Mouse (Mus musculus) macrophage (primary cell): Measurements from ENCODE around the gene Ephb1. TPM values are rescaled to one million over a fixed set of nuclear protein-coding genes. Genes with fewer than 3 reads are reported as not detected.

Experiments
- H3K27ac ChIP-seq: fragments of 350-480 bp; formaldehyde crosslinking; 2 replicates; pipeline ENCODE4 v1.9.0; 2021
- H3K36me3 ChIP-seq: fragments of 350-480 bp; formaldehyde crosslinking; 2 replicates; pipeline ENCODE4 v1.9.0; 2021; ENCODE audit errors: inconsistent target
- H3K4me3 ChIP-seq: fragments of 350-480 bp; formaldehyde crosslinking; 2 replicates; pipeline ENCODE4 v1.9.0; 2021; ENCODE audit errors: inconsistent target
- H3K79me2 ChIP-seq: fragments of 350-480 bp; formaldehyde crosslinking; 2 replicates; pipeline ENCODE4 v1.9.0; 2021; ENCODE audit errors: inconsistent target
- WGBS: methylation state at CpG from one replicate; pipeline ENCODE4 v1.1.7; 2026; ENCODE audit warnings: inconsistent platforms; ENCODE audit not compliant: missing documents; 5-methylcytosine and 5-hydroxymethylcytosine counted together
- polyA plus RNA-seq: library from polyadenylated mRNA; stranded (reverse); fragments of 250-400 nt; gene quantifications from 3 replicates; pipeline ENCODE4 v1.2.4, GENCODE M21; 2018; ENCODE audit warnings: inconsistent platforms

The Ephb1 gene
- polyA plus RNA-seq, 1 experiment from 2014 or later, result not detected

GRCm38 (mm10) chr9:102344086-102344930 is 10.2 kb downstream of the Ephb1 start:
- H3K79me2 ChIP-seq, result no peaks in the 10 kb centered on the region
- no peaks in the 10 kb centered on the region for H3K36me3 ChIP-seq
- 90% methylated on average over 10 of the region's 10 CpGs for WGBS
- no peak overlapping the region for H3K4me3 ChIP-seq
- no peak overlapping the region for H3K27ac ChIP-seq

GRCm38 (mm10) chr9:102343061-102343460 is 11.4 kb downstream of the Ephb1 start:
- H3K79me2 ChIP-seq, result no peaks in the 10 kb centered on the region
- H3K36me3 ChIP-seq, result no peaks in the 10 kb centered on the region
- H3K27ac ChIP-seq, result no peak overlapping the region
- 95% methylated on average over 9 of the region's 9 CpGs for WGBS
- no peak overlapping the region for H3K4me3 ChIP-seq

- H3K27ac ChIP-seq, result no peak overlapping the region
- H3K79me2 ChIP-seq, result no peaks in the 10 kb centered on the region
- H3K36me3 ChIP-seq, result no peaks in the 10 kb centered on the region
- no peak overlapping the region for H3K4me3 ChIP-seq
- WGBS, result 66% methylated on average over 3 of the region's 3 CpGs
Measured at GRCm38 (mm10) chr9:102342026-102342425, 12.5 kb downstream of the Ephb1 start.

GRCm38 (mm10) chr9:102340768-102341167 is 13.7 kb downstream of the Ephb1 start:
- no peaks in the 10 kb centered on the region for H3K79me2 ChIP-seq
- H3K36me3 ChIP-seq, result no peaks in the 10 kb centered on the region
- H3K4me3 ChIP-seq, result no peak overlapping the region
- H3K27ac ChIP-seq, result no peak overlapping the region
- WGBS, result 94% methylated on average over 17 of the region's 19 CpGs

- no peak overlapping the region for H3K4me3 ChIP-seq
- H3K27ac ChIP-seq, result no peak overlapping the region
- no peaks in the 10 kb centered on the region for H3K36me3 ChIP-seq
- 86% methylated on average over 11 of the region's 11 CpGs for WGBS
- no peaks in the 10 kb centered on the region for H3K79me2 ChIP-seq
Measured at GRCm38 (mm10) chr9:102335571-102336282, 18.8 kb downstream of the Ephb1 start.

GRCm38 (mm10) chr9:102330266-102331060 is 24.0 kb downstream of the Ephb1 start:
- WGBS, result 93% methylated on average over 16 of the region's 16 CpGs
- Histone ChIP-seq H3K79me2 (no peaks in the 10 kb centered on the region), H3K4me3 (no peak overlapping the region), H3K27ac (no peak overlapping the region), H3K36me3 (no peaks in the 10 kb centered on the region)

GRCm38 (mm10) chr9:102327625-102328150 is 26.8 kb downstream of the Ephb1 start:
- Histone ChIP-seq H3K36me3 (no peaks in the 10 kb centered on the region), H3K27ac (no peak overlapping the region), H3K4me3 (no peak overlapping the region), H3K79me2 (no peaks in the 10 kb centered on the region)
- WGBS, result 33% methylated on average over 2 of the region's 4 CpGs

- WGBS, result 70% methylated on average over 6 of the region's 6 CpGs
Measured at GRCm38 (mm10) chr9:102315436-102315835, 39.1 kb downstream of the Ephb1 start.

GRCm38 (mm10) chr9:102314795-102315194 is 39.7 kb downstream of the Ephb1 start:
- no peak overlapping the region for H3K27ac ChIP-seq
- 94% methylated on average over 1 of the region's 1 CpGs for WGBS
- H3K4me3 ChIP-seq, result no peak overlapping the region
- no peaks in the 10 kb centered on the region for H3K36me3 ChIP-seq
- no peaks in the 10 kb centered on the region for H3K79me2 ChIP-seq

More at GRCm38 (mm10) chr9:102315436-102315835, 39.1 kb downstream of the Ephb1 start:
- no peaks in the 10 kb centered on the region for H3K79me2 ChIP-seq
- no peaks in the 10 kb centered on the region for H3K36me3 ChIP-seq
- H3K27ac ChIP-seq, result no peak overlapping the region
- no peak overlapping the region for H3K4me3 ChIP-seq

- Histone ChIP-seq H3K4me3 (no peak overlapping the region), H3K36me3 (no peaks in the 10 kb centered on the region), H3K27ac (no peak overlapping the region), H3K79me2 (no peaks in the 10 kb centered on the region)
- 48% methylated on average over 3 of the region's 3 CpGs for WGBS
Measured at GRCm38 (mm10) chr9:102310431-102310830, 44.1 kb downstream of the Ephb1 start.

GRCm38 (mm10) chr9:102309278-102309677 is 45.2 kb downstream of the Ephb1 start:
- Histone ChIP-seq H3K79me2 (no peaks in the 10 kb centered on the region), H3K4me3 (no peak overlapping the region), H3K36me3 (no peaks in the 10 kb centered on the region), H3K27ac (no peak overlapping the region)
- 95% methylated on average over 7 of the region's 7 CpGs for WGBS

GRCm38 (mm10) chr9:102307656-102308055 is 46.8 kb downstream of the Ephb1 start:
- WGBS, result 59% methylated on average over 4 of the region's 4 CpGs
- H3K36me3 ChIP-seq, result no peaks in the 10 kb centered on the region
- no peak overlapping the region for H3K27ac ChIP-seq
- no peak overlapping the region for H3K4me3 ChIP-seq
- H3K79me2 ChIP-seq, result no peaks in the 10 kb centered on the region

GRCm38 (mm10) chr9:102306645-102307415 is 47.7 kb downstream of the Ephb1 start:
- Histone ChIP-seq H3K4me3 (no peak overlapping the region), H3K36me3 (no peaks in the 10 kb centered on the region), H3K79me2 (no peaks in the 10 kb centered on the region), H3K27ac (no peak overlapping the region)
- WGBS, result 38% methylated on average over 1 of the region's 1 CpGs
